Mouse (Mus musculus) cerebellum, adult 2 months (tissue): ENCODE data around the gene Gnptg.

Experiments used
- CTCF ChIP-seq: fragments of 200-500 bp; IDR thresholded peaks from 2 replicates; pipeline ENCODE4 v1.5.1; 2011; ENCODE audit warnings: low read depth, mild to moderate bottlenecking, control low read depth, low read length, moderate library complexity, borderline replicate concordance; ENCODE audit not compliant: insufficient read depth
- POLR2A ChIP-seq: fragments of 200-500 bp; IDR thresholded peaks from 2 replicates; pipeline ENCODE4 v1.6.1; 2011; ENCODE audit warnings: low read length, control low read depth, borderline replicate concordance; ENCODE audit not compliant: insufficient read depth

GRCm38 (mm10) chr17:25218967-25219366, 21.0 kb downstream of the Gnptg start:
- no peak for TF ChIP-seq POLR2A
- TF ChIP-seq CTCF = no peak
